Mouse (Mus musculus): ENCODE measurements around the gene Efhd1. TPM values are rescaled to one million over a fixed set of nuclear protein-coding genes. Genes with fewer than 3 reads are reported as not detected.

Efhd1 gene
- 1.9 and 2.2 TPM in 2 replicates for polyA plus RNA-seq (2015; fragmentation: Nextera tagmentation; extraction: Ambion mirVana)

DNA sequence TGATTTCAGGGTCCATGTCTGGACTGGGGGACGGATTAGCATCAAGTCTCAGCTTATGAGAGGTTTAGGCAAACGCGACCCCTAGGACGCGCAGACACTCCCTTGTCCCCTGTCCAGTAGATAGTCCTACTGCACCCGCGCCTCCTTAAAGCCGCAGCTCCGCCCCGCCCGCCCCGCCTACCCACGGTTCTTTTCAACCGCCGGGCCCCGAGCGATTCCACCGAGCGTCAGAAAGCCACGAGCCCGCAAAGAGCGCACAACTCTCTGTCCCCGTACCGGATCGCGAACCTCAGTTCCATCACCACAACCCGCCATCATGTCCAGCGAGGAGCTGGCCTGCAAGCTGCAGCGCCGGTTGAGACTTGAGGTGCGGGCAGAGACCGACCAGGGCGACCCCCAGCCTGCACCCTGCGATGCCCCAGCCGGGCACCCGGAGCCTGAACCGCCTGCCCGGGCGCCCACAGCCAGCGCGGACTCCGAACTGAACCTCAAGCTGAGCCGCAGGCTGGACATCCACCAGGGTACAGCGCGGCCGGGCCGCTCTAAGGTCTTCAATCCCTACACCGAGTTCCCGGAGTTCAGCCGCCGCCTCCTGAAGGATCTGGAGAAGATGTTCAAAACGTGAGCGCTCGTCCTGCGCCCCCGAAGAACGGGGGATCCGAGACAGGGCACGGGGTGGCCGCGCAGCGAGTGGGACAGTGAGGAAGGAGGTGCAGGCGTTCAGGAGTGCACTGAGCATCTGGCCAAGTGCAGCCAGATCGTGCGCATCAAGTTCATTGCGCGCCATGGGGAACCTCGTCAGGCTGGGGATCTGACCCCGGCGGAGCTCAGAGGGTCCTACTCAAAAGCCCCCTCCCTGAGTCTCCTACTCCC is at the start of gene Efhd1:
Gene Efhd1 (plus strand): TSS at position 230 of the 873 bp plus-strand sequence.
- no peaks in the 10 kb centered on the region for H3K9me3 ChIP-seq
- peaks cover 58% of the 10 kb centered on the region for H3K27me3 ChIP-seq
- peak within 1 kb of the TSS; percentile 42 for H3K9ac ChIP-seq
- no peaks in the 10 kb centered on the region for H3K36me3 ChIP-seq
- H3K27ac ChIP-seq (replicated peaks): no peak within 1 kb of the TSS
- H3K4me3 ChIP-seq: peak within 1 kb of the TSS; percentile 49
- peak within 1 kb of the TSS; percentile 99 for H3K4me2 ChIP-seq
- ATAC-seq (ENCODE audit: low FRiP score, low read depth): peak; percentile 62; the same call in 1 of the 2 replicates
- WGBS: under 1% methylated on average over 70 of the region's 70 CpGs
- peaks cover 27% of the 10 kb centered on the region for H3K4me1 ChIP-seq (replicated peaks)

DNA sequence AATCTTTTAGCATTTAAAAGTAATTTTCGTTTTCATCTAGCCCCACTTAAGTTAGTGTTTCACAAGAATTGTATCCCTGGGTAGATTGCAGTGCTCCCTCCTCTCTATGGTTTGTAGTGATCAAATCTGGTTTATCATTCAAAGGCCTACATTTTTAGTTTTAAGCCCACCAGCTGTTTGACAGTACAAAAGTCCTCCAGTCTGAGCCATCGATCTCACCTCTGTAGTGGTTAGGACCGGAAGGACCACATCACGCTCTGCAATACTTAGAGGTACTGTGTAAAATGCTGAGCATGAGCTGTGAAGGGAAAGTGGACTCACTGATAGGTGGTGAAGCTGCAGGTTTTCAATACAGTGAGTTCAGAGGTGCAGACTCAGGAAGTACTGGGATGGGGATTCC is 49.4 kb upstream of the Efhd1 start:
- Histone ChIP-seq H3K4me3 (peak overlapping the region; percentile 97), H3K36me3 (peaks cover 3% of the 10 kb centered on the region), H3K9ac (peak overlapping the region; percentile 98), H3K4me2 (peak overlapping the region; percentile 66), H3K9me3 (no peaks in the 10 kb centered on the region), H3K27ac (replicated peaks) (peak overlapping the region; percentile 99), H3K4me1 (replicated peaks) (peaks cover 39% of the 10 kb centered on the region), H3K27me3 (no peaks in the 10 kb centered on the region)
- ATAC-seq (ENCODE audit: low FRiP score, low read depth): no peak
- 38% methylated on average over 4 of the region's 4 CpGs for WGBS

DNA sequence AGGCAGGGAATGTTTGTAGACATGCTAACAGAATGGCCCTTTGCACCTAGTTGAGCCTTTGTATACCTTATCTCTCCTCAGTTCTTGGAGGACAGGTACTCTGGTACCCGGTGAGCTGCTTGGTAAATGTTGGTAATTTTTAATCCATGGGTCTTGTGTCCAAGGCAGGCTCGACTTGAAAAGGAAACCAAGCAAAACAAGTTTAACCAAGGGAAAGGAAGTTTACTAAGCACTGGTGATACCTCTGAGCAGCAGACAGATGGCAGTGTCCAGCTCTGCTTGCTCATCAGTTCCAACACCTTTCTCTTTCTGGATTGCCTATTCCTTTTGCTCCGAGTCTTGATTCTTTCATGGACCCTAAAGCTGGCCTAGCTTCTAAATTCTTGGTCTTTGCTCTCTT is 46.2 kb upstream of the Efhd1 start:
- H3K9me3 ChIP-seq: no peaks in the 10 kb centered on the region
- H3K9ac ChIP-seq: no peak overlapping the region
- WGBS: 59% methylated on average over 3 of the region's 3 CpGs
- no peak for ATAC-seq (ENCODE audit: low FRiP score, low read depth)
- H3K4me3 ChIP-seq: no peak overlapping the region
- no peak overlapping the region for H3K4me2 ChIP-seq
- peaks cover 37% of the 10 kb centered on the region for H3K4me1 ChIP-seq (replicated peaks)
- H3K36me3 ChIP-seq: peaks cover 34% of the 10 kb centered on the region
- no peak overlapping the region for H3K27ac ChIP-seq (replicated peaks)
- no peaks in the 10 kb centered on the region for H3K27me3 ChIP-seq

DNA sequence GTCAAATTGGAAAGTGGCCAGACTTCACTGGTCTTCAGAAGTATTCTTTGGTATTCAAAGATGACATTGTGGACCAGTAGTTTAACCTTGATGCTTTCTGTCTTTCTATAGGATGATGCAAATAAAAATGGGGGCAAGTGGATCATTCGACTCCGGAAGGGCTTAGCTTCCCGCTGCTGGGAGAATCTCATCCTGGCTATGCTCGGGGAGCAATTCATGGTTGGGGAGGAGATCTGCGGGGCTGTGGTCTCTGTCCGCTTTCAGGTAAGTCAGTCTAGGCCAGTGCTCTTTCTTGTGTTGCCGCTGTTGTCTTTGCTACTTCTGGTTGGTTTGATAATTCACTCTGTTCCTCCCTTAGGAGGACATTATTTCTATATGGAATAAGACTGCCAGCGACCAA is 38.4 kb upstream of the Efhd1 start:
- no peaks in the 10 kb centered on the region for H3K4me1 ChIP-seq (replicated peaks)
- no peak for ATAC-seq (ENCODE audit: low FRiP score, low read depth)
- no peaks in the 10 kb centered on the region for H3K9me3 ChIP-seq
- 95% methylated on average over 8 of the region's 8 CpGs for WGBS
- H3K36me3 ChIP-seq: peaks cover 92% of the 10 kb centered on the region
- no peak overlapping the region for H3K9ac ChIP-seq
- no peak overlapping the region for H3K27ac ChIP-seq (replicated peaks)
- no peaks in the 10 kb centered on the region for H3K27me3 ChIP-seq
- H3K4me2 ChIP-seq: no peak overlapping the region
- no peak overlapping the region for H3K4me3 ChIP-seq

DNA sequence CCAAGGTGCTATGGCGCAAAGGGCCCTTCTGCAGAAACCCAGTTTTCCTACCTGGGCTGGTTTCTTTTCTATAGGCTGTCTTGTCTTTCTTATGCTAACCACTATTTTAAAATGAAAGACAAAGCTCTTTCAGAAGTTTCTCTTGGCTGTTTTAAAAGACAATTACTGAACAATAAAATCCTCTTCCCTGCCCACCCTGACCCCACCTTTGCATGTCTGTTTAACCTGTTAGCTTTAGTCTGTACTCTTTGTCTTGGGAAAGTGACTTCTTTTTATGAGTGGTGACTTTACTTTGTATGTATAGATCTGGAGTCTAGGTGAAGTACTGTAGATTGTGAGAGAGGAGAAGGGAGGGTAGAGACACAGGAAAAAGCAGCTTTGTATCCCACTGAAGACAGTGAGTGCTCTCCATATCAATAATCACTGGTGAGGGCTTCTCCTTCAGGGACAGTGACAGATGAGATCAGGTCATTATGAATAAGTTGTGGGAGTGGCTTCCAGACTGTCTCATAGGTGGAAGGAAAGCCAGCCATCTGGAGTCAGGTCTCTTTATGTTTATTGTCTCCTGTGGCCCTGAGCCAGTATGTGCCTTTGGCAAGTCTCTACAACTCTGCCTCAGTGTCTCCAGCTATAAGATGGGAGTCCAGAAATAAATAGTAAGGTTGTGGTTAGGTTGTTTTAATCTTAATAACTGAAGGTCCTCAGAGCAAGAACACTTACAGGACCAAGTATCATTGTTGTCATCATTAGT is 37.6 kb upstream of the Efhd1 start:
- H3K36me3 ChIP-seq: peaks cover 92% of the 10 kb centered on the region
- H3K4me1 ChIP-seq (replicated peaks): no peaks in the 10 kb centered on the region

DNA sequence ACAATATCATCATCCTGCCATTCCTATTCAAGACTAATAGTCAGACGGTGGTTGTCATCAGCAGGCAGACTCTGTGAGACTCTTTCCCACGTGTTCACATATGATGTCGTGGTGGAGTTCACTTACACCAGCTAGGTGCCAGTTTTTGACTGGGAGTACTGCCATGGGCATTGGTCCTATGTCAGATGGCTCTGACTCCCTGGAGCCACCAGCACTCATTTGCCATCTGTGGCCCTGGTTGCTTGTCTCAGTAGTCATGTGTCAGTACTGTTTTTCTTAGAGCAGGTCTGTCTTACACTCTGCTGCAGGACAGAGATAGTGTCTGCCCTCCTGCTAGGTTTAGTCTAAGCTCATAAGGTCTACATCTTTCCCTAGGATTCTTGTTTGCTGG is 37.0 kb upstream of the Efhd1 start:
- Histone ChIP-seq H3K9ac (no peak overlapping the region), H3K27ac (replicated peaks) (no peak overlapping the region), H3K36me3 (peaks cover 92% of the 10 kb centered on the region), H3K4me2 (no peak overlapping the region), H3K4me1 (replicated peaks) (no peaks in the 10 kb centered on the region), H3K4me3 (no peak overlapping the region), H3K27me3 (no peaks in the 10 kb centered on the region), H3K9me3 (no peaks in the 10 kb centered on the region)
- WGBS: 79% methylated on average over 3 of the region's 3 CpGs
- no peak for ATAC-seq (ENCODE audit: low FRiP score, low read depth)

More for the DNA sequence above, 37.6 kb upstream of the Efhd1 start:
- no peaks in the 10 kb centered on the region for H3K27me3 ChIP-seq
- H3K9ac ChIP-seq: no peak overlapping the region
- no peaks in the 10 kb centered on the region for H3K9me3 ChIP-seq
- no peak overlapping the region for H3K4me2 ChIP-seq
- WGBS: 96% methylated on average over 1 of the region's 1 CpGs
- H3K27ac ChIP-seq (replicated peaks): no peak overlapping the region
- H3K4me3 ChIP-seq: no peak overlapping the region
- no peak for ATAC-seq (ENCODE audit: low FRiP score, low read depth)

DNA sequence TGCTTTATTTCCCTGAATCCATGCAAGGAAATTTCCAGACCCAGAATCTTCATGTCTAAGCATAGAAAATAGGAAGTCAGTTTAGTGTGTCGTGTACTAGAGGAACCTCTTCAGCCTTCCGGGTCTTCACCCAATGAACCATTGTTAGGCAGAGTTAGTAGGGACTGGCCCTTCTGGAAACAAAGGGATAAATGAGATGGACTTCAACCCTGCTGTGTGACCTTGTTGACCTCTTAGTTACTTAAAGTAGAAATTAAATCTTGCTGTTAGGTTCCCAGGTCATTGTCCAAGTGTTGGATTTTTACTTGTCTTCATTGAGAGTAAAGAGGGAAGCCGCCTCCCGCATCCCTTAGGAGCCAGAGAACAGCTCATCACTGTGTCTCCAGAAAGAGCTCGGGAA is 33.6 kb upstream of the Efhd1 start:
- Histone ChIP-seq H3K9me3 (no peaks in the 10 kb centered on the region), H3K4me1 (replicated peaks) (no peaks in the 10 kb centered on the region), H3K27me3 (no peaks in the 10 kb centered on the region), H3K4me2 (no peak overlapping the region), H3K27ac (replicated peaks) (no peak overlapping the region), H3K4me3 (no peak overlapping the region), H3K36me3 (peaks cover 78% of the 10 kb centered on the region), H3K9ac (no peak overlapping the region)
- ATAC-seq (ENCODE audit: low FRiP score, low read depth): no peak
- 65% methylated on average over 5 of the region's 5 CpGs for WGBS

DNA sequence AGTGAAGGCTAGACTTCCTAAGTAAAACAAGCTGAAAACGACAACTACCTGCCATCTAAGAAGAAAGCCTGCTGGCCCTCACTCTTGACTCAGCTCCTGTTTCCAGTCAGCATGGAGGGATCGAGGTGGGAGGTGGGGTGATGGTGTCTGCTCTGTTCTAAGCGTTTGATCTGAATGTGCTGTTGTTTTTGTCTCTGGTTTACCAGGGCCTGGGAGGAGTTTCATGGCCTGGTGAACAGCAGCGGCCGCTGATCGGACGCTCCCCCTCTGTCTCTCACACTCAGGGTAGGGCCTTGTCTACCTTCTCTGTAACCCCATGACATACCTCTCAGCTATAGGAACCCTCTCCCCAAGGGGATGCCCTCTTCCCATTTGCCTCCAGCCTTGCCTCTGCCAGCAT is 32.0 kb upstream of the Efhd1 start:
- Histone ChIP-seq H3K4me1 (replicated peaks) (no peaks in the 10 kb centered on the region), H3K4me3 (no peak overlapping the region), H3K27me3 (no peaks in the 10 kb centered on the region), H3K9ac (no peak overlapping the region), H3K36me3 (peaks cover 70% of the 10 kb centered on the region), H3K4me2 (no peak overlapping the region), H3K9me3 (no peaks in the 10 kb centered on the region), H3K27ac (replicated peaks) (no peak overlapping the region)
- WGBS: 70% methylated on average over 7 of the region's 7 CpGs
- ATAC-seq (ENCODE audit: low FRiP score, low read depth): no peak

DNA sequence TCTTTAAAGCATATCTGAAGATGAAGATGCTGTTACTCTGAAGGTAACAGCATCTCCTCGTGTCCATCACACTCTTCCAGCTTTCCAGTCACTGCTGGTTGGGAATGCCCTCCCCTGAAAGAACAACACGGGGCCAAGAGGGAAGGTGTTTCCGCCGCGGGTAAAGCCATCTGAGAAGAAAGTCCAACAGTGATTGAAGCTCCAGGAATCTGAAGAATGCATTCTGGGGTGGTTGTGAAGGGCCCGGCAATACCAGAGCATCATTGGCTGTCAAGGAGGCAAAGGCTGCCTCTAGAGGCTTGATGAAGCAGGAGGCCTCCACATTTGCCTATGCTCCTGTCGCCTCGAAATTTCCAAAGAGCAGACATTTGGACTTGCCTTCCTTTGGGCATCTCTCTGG is 25.1 kb upstream of the Efhd1 start:
- Histone ChIP-seq H3K4me3 (no peak overlapping the region), H3K4me2 (no peak overlapping the region), H3K36me3 (peaks cover 30% of the 10 kb centered on the region), H3K27me3 (no peaks in the 10 kb centered on the region), H3K27ac (replicated peaks) (no peak overlapping the region), H3K9ac (no peak overlapping the region), H3K9me3 (no peaks in the 10 kb centered on the region), H3K4me1 (replicated peaks) (no peaks in the 10 kb centered on the region)
- WGBS: 84% methylated on average over 8 of the region's 8 CpGs
- ATAC-seq (ENCODE audit: low FRiP score, low read depth): no peak

DNA sequence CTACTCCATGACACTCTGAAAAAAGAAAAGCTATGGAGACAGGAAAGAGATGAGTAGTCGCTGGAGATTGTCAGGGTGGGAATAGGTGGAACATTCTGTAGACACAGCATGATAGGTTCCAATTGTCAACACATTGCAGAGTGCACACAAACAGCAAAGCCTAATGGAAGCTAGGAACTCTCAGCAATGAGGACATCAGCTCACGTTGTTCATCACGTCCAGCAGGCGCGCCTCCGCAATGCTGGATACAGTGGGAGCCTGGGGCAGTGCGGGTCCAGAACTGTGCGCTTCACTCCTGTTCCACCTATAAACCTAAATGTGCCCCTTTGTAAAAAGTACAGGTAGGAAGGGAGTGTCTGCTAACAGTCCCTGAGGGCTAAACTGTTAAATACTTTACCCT is 21.1 kb upstream of the Efhd1 start:
- WGBS: 90% methylated on average over 8 of the region's 8 CpGs
- H3K4me3 ChIP-seq: no peak overlapping the region
- no peak overlapping the region for H3K9ac ChIP-seq
- no peak overlapping the region for H3K27ac ChIP-seq (replicated peaks)
- ATAC-seq (ENCODE audit: low FRiP score, low read depth): no peak
- peaks cover 10% of the 10 kb centered on the region for H3K36me3 ChIP-seq
- H3K9me3 ChIP-seq: no peaks in the 10 kb centered on the region
- H3K27me3 ChIP-seq: no peaks in the 10 kb centered on the region
- peaks cover 4% of the 10 kb centered on the region; the same call in 1 of the 2 replicates for H3K4me1 ChIP-seq (replicated peaks)
- no peak overlapping the region for H3K4me2 ChIP-seq

DNA sequence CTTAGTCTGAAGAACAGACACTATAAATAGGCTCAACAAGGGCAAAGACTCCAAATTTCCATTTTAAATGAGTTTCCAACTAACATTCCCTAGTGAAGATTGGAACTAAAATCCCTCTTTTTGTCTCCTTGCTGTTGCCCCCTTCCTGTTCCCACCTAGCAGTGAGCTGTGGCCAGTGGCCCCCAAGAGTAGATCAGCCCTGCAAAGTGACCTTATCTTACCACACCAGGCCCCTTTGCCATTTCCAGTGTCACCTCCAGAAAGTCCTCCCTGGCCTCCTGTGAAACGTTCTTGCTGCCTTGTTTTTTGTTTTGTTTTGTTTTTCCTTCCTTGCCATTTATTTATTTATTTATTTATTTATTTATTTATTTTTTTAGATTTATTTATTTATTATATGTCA is 18.7 kb upstream of the Efhd1 start:
- Histone ChIP-seq H3K27me3 (no peaks in the 10 kb centered on the region), H3K9ac (no peak overlapping the region), H3K4me1 (replicated peaks) (peaks cover 4% of the 10 kb centered on the region; the same call in 1 of the 2 replicates), H3K4me2 (no peak overlapping the region), H3K4me3 (no peak overlapping the region), H3K27ac (replicated peaks) (no peak overlapping the region), H3K9me3 (no peaks in the 10 kb centered on the region), H3K36me3 (no peaks in the 10 kb centered on the region)
- 43% methylated on average over 1 of the region's 1 CpGs for WGBS
- no peak for ATAC-seq (ENCODE audit: low FRiP score, low read depth)

Data from hindbrain, embryonic 15.5 days (tissue).